Mouse (Mus musculus): Measurements from ENCODE around the gene Clip4.
"Not testable (repeated sequence)": the region's sequence is repeated elsewhere in the genome, so short reads cannot be mapped to it uniquely, and the experiment has no call there.

Clip4 gene

GRCm38 (mm10) chr17:71768173-71768572, at the start of gene Clip4:
TSS of gene Clip4 (plus strand) at chr17:71768473.
- not testable (repeated sequence) for DNase-seq (ENCODE audit: low spot score in 2 of 2)

DNA sequence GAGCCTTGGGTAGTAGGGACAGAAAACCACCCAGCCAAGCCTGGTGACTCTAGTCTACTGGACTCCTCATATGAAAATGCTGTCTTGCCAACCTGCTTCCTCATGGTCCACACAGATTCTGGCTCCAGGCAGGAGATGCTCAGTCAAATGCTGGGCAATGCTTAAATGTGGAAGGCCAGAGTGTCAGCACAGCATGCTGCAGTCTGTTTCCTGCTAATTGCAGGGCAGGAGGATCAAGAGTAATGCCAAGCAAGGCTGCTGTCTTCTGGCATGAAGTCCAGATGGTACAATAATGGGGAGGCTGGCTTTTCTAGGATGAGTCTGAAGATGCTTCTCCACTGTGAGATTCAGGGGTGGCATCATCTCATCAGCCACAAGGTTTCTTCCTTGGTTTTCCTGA, 47.8 kb upstream of the Clip4 start:
- DNase-seq (ENCODE audit: low spot score in 2 of 2), result no peak

DNA sequence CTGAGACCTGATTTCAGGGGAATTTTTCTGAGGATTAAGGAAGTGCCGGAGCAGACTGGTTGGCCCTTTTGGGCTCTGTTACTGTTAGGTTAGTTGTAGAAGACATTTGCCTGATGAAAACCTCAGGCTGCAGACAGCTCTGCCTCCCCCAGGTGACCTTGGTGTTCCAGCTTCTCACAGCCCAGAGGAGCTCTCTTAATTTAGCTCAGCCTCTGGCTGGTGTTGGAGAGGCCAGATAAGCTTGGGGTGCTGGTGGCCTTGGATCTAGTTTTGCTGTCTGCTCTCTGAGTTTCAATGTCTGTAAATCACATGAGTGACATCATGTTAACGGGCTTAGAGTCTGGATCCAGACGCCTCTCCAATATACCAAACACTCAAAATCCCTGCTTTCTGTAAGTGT, 47.3 kb upstream of the Clip4 start:
- DNase-seq (ENCODE audit: low spot score in 2 of 2), result no peak

GRCm38 (mm10) chr17:71730655-71731054, 37.6 kb upstream of the Clip4 start:
- DNase-seq (ENCODE audit: low spot score in 2 of 2), result no peak

GRCm38 (mm10) chr17:71736442-71736841, 31.8 kb upstream of the Clip4 start:
- DNase-seq (ENCODE audit: low spot score in 2 of 2), result no peak

DNA sequence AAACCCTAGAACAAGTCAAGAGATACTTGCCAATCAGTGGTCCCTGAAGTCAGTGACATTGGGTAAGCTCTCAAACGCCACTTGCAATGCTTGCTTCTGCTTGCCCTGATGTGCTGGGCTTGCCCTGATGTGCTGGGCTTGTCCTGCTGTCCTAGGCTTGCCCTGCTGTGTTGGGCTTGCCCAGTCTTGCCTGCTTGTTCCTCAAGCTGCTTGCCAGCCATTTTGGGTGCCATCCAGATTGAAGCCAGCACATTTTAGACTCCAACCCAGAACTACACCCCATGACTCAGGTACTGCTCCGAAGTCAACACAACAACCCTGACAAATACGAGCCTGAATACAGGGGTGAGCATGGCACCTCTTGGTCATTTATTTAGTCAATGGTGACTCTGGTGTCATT, 26.1 kb upstream of the Clip4 start:
- no peak for DNase-seq (ENCODE audit: low spot score in 2 of 2)

DNA sequence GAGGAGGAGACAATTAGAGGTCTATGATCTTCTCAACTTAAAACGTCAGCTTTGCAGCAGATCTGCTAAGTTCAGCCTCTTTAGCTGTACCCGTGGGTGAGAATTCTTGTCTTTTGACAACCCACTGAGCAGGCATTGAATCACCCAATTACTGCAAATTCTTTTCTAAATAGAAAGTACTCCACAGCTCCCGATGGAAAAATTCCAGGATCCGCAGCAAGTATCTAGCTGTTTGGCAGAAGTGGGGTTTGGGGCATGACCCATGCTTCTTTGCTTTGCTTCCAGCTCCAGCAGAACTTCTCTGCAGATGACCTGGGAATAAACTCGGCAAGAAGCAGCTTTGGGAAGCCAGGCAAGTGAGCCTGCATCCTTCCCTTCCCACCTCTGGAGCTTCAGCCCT, 25.3 kb upstream of the Clip4 start:
- no peak for DNase-seq (ENCODE audit: low spot score in 2 of 2)

DNA sequence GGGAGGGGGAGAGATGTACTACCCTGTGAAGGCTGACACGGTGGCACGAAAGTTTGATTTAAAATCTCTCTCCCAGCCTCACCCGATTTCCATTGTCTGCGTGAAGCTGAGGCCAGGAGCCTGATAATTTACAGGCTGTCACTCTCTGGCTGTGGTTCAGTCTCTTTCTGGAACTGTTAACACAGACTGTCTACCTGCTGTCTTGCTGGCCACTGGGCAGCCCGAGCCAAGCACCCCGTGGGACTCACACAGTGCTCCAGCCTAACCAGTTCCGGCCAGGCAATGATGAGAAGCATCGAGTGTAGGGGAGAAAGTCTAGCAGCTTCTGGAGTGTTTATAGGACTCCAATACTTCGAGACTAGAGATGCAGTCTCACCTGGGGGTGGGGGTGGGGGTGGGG, 22.2 kb upstream of the Clip4 start:
- no peak for DNase-seq (ENCODE audit: low spot score in 2 of 2)

DNA sequence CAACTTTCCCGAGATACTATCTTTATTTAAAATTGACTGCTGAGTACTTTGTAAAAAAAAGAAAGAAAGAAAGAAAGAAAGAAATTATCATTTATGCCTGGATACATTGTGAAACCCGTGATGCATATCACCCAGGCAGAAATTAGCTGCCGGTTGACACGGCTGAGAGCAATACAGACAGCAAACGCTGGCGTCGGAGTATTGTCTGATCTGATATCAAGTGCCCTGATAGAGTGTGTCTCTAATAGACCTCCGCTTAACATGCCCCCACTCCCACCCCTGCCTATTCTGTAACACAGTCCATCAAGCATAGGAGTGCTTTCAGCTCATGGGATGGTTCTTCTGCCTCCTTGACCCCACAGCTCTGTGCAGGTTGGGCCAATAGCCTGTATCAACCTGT, 20.7 kb upstream of the Clip4 start:
- DNase-seq (ENCODE audit: low spot score in 2 of 2), result no peak

- no peak for DNase-seq (ENCODE audit: low spot score in 2 of 2)
Observed at GRCm38 (mm10) chr17:71749616-71750168, 18.6 kb upstream of the Clip4 start.

- no peak for DNase-seq (ENCODE audit: low spot score in 2 of 2)
Observed at GRCm38 (mm10) chr17:71752831-71753230, 15.4 kb upstream of the Clip4 start, which contains the start of gene Pcare. TSS of gene Pcare (minus strand) at chr17:71752894.

- DNase-seq (ENCODE audit: low spot score in 2 of 2), result no peak
Observed at GRCm38 (mm10) chr17:71760536-71760935, 7.7 kb upstream of the Clip4 start.

DNA sequence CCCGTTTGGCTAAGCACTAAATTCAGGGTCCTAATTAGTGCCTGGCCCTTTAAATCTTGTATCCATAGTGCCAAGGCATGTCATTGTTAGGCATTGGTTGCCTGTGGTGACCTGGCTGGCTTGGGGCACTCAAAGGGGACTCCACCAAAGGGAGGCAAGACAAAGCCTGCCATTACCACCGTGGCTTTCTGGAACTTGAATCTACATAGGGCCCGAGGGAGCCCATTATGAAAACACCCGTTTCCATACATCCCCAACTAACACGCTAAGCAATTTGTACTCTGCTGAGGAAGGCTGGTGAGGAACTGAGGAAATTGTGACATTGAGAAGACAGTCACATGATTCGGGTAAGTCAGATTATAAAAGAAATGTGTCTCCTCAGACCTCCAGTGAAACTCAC, 1.3 kb downstream of the Clip4 start:
- DNase-seq (ENCODE audit: low spot score in 2 of 2), result no peak

DNA sequence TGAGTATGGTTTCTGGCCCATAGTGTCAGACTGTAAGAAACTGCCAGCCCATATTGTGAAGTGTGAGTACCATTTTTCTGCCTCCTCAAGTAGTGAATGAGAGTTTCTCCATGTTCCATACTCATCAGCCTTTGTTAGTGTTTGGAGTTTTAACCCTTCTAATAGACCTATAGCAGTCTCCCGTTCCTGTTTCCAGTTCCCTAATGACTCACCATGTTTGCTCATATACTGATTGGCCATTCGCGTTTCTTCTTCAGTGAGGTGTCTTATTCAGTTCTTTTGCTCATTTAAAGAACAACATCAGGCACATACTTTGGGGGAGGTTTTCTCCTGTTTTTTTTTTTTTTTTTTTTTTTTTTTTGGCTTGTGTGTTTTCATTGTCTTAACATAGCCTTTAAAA, 2.4 kb downstream of the Clip4 start:
- DNase-seq (ENCODE audit: low spot score in 2 of 2), result no peak

GRCm38 (mm10) chr17:71774173-71774572, 5.9 kb downstream of the Clip4 start:
- DNase-seq (ENCODE audit: low spot score in 2 of 2), result no peak

DNA sequence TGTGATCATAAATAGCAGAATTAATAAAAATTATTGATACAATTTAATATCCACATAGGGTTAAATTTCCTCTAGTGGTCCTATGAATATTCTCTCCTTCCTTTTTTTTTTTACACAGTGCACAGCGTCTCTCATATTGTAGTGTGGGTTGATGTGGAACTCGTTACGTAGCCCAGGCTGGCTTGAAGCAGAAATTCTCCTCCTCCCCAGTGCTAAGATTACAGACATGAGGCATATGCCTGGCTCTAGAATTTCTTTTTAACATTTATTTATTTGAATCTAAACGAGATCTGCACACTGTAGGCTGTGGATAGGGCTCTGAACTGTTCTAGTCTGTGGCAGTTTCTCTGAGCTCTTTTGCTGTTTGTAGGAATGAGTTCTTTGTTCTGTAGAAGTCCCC, 7.0 kb downstream of the Clip4 start:
- DNase-seq (ENCODE audit: low spot score in 2 of 2), result no peak

- no peak for DNase-seq (ENCODE audit: low spot score in 2 of 2)
Observed at GRCm38 (mm10) chr17:71778696-71779095, 10.4 kb downstream of the Clip4 start.

DNA sequence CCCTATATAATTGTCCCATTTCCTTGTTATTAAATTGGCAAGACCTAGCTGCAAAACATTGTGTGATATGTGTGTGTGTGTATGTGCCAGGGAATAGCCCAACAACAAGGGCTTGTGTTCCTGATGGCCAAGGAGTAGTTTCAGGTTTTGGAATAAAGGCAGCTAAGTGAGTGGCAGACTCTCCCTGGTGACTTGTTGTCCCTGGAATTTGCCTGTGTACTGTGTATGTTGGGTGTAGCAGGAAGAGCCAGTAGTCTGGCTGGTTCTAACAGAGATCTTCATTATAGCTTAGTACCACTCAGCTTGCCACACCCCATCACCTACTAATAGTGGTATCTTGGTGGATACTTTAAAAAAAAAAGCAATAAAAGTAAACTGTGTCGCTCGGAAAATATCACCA, 12.2 kb downstream of the Clip4 start:
- no peak for DNase-seq (ENCODE audit: low spot score in 2 of 2)

DNA sequence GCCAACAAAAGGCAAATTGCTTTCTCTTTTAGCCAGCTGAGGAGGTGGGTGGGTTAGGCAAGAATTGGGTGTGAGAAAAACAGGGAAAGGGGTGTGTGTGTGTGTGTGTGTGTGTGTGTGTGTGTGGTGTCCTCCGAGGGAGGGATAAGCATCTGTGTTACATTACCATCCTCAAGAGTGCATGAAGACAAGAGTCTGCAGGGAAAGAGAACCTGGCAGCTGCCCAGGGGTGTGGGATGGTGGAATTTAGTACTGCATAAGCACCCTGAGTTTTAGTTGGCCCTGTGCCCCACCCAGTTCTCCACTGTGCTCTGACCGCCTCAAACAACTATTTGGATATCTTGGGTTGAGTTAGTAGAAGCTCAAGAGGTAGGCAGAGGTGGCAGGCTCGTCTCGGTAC, 12.7 kb downstream of the Clip4 start:
- no peak for DNase-seq (ENCODE audit: low spot score in 2 of 2)

- no peak for DNase-seq (ENCODE audit: low spot score in 2 of 2)
Observed at GRCm38 (mm10) chr17:71782242-71782698, 14.0 kb downstream of the Clip4 start.

- no peak for DNase-seq (ENCODE audit: low spot score in 2 of 2)
Observed at GRCm38 (mm10) chr17:71782699-71783365, 14.6 kb downstream of the Clip4 start.

DNA sequence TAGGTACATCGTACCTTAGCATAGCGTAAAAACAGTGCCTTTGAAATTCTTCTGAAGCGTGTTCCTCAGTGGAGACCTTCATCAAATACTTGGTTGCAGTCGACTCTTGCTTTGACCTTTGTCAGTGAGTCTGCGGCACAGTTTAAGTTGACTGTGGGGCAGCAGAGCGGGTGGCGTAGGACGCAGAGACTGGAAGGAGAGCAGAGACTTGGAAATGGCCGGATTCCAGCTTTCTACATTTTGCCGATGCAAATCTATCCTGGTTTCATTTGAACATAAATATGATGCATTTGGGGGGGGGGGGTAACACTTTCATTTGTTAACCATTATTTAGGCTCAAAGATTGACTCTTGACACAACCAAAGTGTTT, 15.1 kb downstream of the Clip4 start:
- DNase-seq (ENCODE audit: low spot score in 2 of 2), result no peak

GRCm38 (mm10) chr17:71786456-71786855, 18.2 kb downstream of the Clip4 start:
- no peak for DNase-seq (ENCODE audit: low spot score in 2 of 2)

GRCm38 (mm10) chr17:71791109-71791508, 22.8 kb downstream of the Clip4 start:
- no peak for DNase-seq (ENCODE audit: low spot score in 2 of 2)
